Mouse (Mus musculus) G1E (cell line): ENCODE results near the gene Rasgrp3.

Experiments
- CTCF ChIP-seq: IDR thresholded peaks from 2 replicates; pipeline ENCODE4 v1.5.1; 2012; ENCODE audit warnings: low read depth, low read length, inconsistent platforms, mixed read lengths
- GATA1 ChIP-seq: IDR thresholded peaks from 2 replicates; pipeline ENCODE4 v1.6.1; 2012; ENCODE audit warnings: borderline replicate concordance, low read length, inconsistent platforms, mixed read lengths
- POLR2AphosphoS5 ChIP-seq: IDR thresholded peaks from 2 replicates; pipeline ENCODE4 v1.6.1; 2012; ENCODE audit warnings: low read depth, low read length, inconsistent platforms; ENCODE audit not compliant: insufficient replicate concordance
- TAL1 ChIP-seq: conservative IDR thresholded peaks from 2 replicates; pipeline ENCODE4 v1.6.1; 2012; ENCODE audit warnings: low read depth, low read length, inconsistent platforms, mixed read lengths

GRCm38 (mm10) chr17:75575608-75576007 lies 139.9 kb downstream of the Rasgrp3 start:
- TF ChIP-seq CTCF (no peak), GATA1 (no peak), TAL1 (no peak), POLR2AphosphoS5 (no peak)
